In the genomic region with DNA sequence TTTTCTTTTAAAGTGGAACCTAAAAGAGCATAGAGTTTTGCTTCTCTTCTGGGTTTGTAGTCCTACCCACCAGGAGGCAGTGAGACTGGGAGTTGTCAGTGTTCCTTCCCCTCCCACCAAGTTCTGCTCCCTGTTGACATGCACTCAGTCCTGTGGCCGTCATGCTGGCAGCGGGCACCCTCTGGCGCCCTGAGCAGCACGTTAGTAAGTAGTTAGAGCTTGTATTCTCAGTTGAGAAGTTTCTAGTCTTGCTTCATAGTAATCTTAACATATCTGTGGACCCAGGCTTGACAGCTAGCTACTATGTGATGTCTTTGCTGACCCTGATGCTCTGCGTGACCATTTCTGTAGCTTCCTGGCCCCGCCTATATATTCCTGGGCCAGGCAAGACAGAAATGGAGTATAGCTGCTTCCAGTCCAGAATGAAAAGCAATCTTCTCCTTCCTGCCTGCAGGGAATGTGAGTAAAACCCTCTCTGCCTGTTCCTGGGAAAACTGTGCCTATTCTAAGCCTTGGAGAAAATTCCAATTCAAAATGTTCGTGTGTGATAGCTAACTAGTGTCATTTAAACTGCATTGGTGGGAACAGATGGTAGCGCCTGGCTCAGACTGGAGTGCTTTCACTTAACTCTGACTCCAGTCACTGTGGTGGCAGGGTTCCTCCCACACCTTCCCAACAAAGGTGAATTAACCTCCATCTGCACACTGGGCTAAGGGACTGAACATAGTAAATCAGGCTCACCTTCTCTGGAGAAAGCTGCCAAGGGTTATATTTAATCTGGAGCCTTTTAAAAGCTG, we compare ENCODE assay signal across 12 mouse cellular contexts. TPM values are rescaled to one million over a fixed set of nuclear protein-coding genes. Genes with fewer than 3 reads are reported as not detected.
DNase-seq lines count a peak whose midpoint lies in the region; ATAC-seq and TF ChIP-seq lines count a peak whose summit lies in the region.
"Had no signal": no experiment of that assay in that cellular context is flagged by ENCODE, and none has a peak within 500 bp of the region (broad histone marks: within the 10 kb centered on the region; RNA-seq: fewer than 3 reads in every experiment).

No protein-coding gene starts in this region.

- no peak overlapping the region for H3K27ac ChIP-seq in kidney, embryonic 16.5 days (ENCODE audit: low read length)
- peak overlapping the region; percentile 73; the same call in 1 of the 2 replicates for H3K27ac ChIP-seq in forebrain, postnatal 0 days (ENCODE audit: low read depth, low read length)
- H3K27ac ChIP-seq: hindbrain, embryonic 13.5 days; liver, embryonic 14.5 days had no signal

- H3K4me1 ChIP-seq in kidney, embryonic 16.5 days (ENCODE audit: insufficient read depth, low read length): no peaks in the 10 kb centered on the region
- no peaks in the 10 kb centered on the region; the same call in 1 of the 2 replicates for H3K4me1 ChIP-seq in forebrain, postnatal 0 days (ENCODE audit: insufficient read depth)
- H3K4me1 ChIP-seq: hindbrain, embryonic 13.5 days had no signal

- no peak for TF ChIP-seq CTCF in forebrain, postnatal 0 days (IDR thresholded peaks at IDR 0.05; ENCODE audit: low read depth)

- 0 out of 2 replicates have a peak overlapping the region, but pooled peaks have one; percentile 22 for H3K9ac ChIP-seq in kidney, embryonic 16.5 days (replicated peaks; ENCODE audit: low read length)
- H3K9ac ChIP-seq in forebrain, postnatal 0 days: peak overlapping the region; percentile 22; the same call in 1 of the 2 replicates
- H3K9ac ChIP-seq: hindbrain, embryonic 13.5 days; liver, embryonic 14.5 days had no signal

- H3K4me2 ChIP-seq in kidney, embryonic 16.5 days (replicated peaks; ENCODE audit: low read depth, low read length): no peak overlapping the region
- H3K4me2 ChIP-seq in forebrain, postnatal 0 days (ENCODE audit: low read depth): no peak overlapping the region
- H3K4me2 ChIP-seq: hindbrain, embryonic 13.5 days had no signal

- no peak overlapping the region for H3K4me3 ChIP-seq in kidney, embryonic 16.5 days (ENCODE audit: low read length)
- no peak overlapping the region for H3K4me3 ChIP-seq in forebrain, postnatal 0 days (ENCODE audit: low read depth, low read length)
- H3K4me3 ChIP-seq: erythroblast, embryonic 14.5 days; hindbrain, embryonic 13.5 days; megakaryocyte, embryonic 14.5 days had no signal

- no peak for DNase-seq in kidney, postnatal 10 days
- peak; percentile 92 for DNase-seq in cerebellum, adult 9-10 months
- peak; percentile 57 for DNase-seq in forebrain, postnatal 0 days
- peak; percentile 61 to 78 for DNase-seq in right cerebral cortex, postnatal 10 days (ENCODE audit: low spot score in 2 of 2)
- no peak for DNase-seq in lung, postnatal 10 days
- no peak for DNase-seq in adrenal gland, postnatal 36 days
- DNase-seq: kidney, postnatal 14 days had no signal

- no peaks in the 10 kb centered on the region for H3K27me3 ChIP-seq in kidney, embryonic 16.5 days (ENCODE audit: insufficient read depth, low read length)
- H3K27me3 ChIP-seq in forebrain, postnatal 0 days (ENCODE audit: insufficient read depth, low read length): no peaks in the 10 kb centered on the region
- H3K27me3 ChIP-seq: hindbrain, embryonic 13.5 days; megakaryocyte, embryonic 14.5 days had no signal

- no peaks in the 10 kb centered on the region for H3K9me3 ChIP-seq in kidney, embryonic 16.5 days (ENCODE audit: low read length)
- no peaks in the 10 kb centered on the region for H3K9me3 ChIP-seq in forebrain, postnatal 0 days (ENCODE audit: low read length)
- H3K9me3 ChIP-seq: hindbrain, embryonic 13.5 days; megakaryocyte, embryonic 14.5 days had no signal

- H3K36me3 ChIP-seq in kidney, embryonic 16.5 days (ENCODE audit: insufficient read depth, low read length): peaks cover 22% of the 10 kb centered on the region
- peaks cover 10% of the 10 kb centered on the region for H3K36me3 ChIP-seq in forebrain, postnatal 0 days (ENCODE audit: insufficient read depth)

- 83% methylated on average over 8 of the region's 8 CpGs for WGBS in kidney, embryonic 16.5 days
- WGBS in forebrain, postnatal 0 days: 71% methylated on average over 8 of the region's 8 CpGs

- no peak for ATAC-seq in kidney, embryonic 16.5 days (ENCODE audit: low FRiP score, low TSS enrichment)
- peak; percentile 80 for ATAC-seq in forebrain, postnatal 0 days

RNA-seq across cellular contexts. Expression of a gene that starts 14.8 kb away (rescaled TPM):
- polyA plus RNA-seq in kidney, embryonic 16.5 days (2015; fragmentation: Nextera tagmentation; extraction: Ambion mirVana): 0.47 and 0.68 TPM in 2 replicates
- not detected in 2 replicates for total RNA-seq in forebrain, postnatal 0 days (2014; rRNA removed)
- 0.22 TPM in 1 of 2 replicates, not detected in the other for polyA plus RNA-seq in forebrain, postnatal 0 days (2015; fragmentation: Nextera tagmentation; extraction: Ambion mirVana)
- total RNA-seq in adrenal gland, postnatal 36 days (2021): 1 to 10 TPM in 1 of 2 experiments, under 1 TPM in 1; 0.89 to 1.2 TPM
- polyA plus RNA-seq: erythroblast, embryonic 14.5 days; hindbrain, embryonic 13.5 days had no signal

RNA-seq across cellular contexts. Expression of a gene that starts 16.0 kb away (rescaled TPM):
- polyA plus RNA-seq in kidney, embryonic 16.5 days (2015; fragmentation: Nextera tagmentation; extraction: Ambion mirVana): 5.6 and 6.5 TPM in 2 replicates
- 2.0 and 2.3 TPM in 2 replicates for total RNA-seq in forebrain, postnatal 0 days (2014; rRNA removed)
- 0.90 and 0.97 TPM in 2 replicates for polyA plus RNA-seq in forebrain, postnatal 0 days (2015; fragmentation: Nextera tagmentation; extraction: Ambion mirVana)
- total RNA-seq in adrenal gland, postnatal 36 days (2021): 10 to 100 TPM in 1 of 2 experiments, 1 to 10 TPM in 1; 9.0 to 13.3 TPM

Comparison
In these comparisons a context has a peak if more than half of its experiments do, and no peak if none do; other contexts are left out.
1. DNase-seq: peak in cerebellum, adult 9-10 months (single experiment), forebrain, postnatal 0 days (single experiment) and right cerebral cortex, postnatal 10 days (2 of 2); none in kidney, postnatal 10 days (single experiment), lung, postnatal 10 days (single experiment) and adrenal gland, postnatal 36 days (0 of 2).